Mouse (Mus musculus) monocyte, adult 5-6 weeks (primary cell): ENCODE results near the gene Mical2. TPM values are rescaled to one million over a fixed set of nuclear protein-coding genes. Genes with fewer than 3 reads are reported as not detected.

Experiments used
- ATAC-seq: fragments of 153-309, 156-312 bp; replicated peaks from 2 replicates; pipeline ENCODE4 v1.8.0; 2017; ENCODE audit warnings: mild to moderate bottlenecking; ENCODE audit not compliant: low TSS enrichment, insufficient number of reproducible peaks, severe bottlenecking, poor library complexity, low FRiP score
- total RNA-seq: library from RNA; stranded (forward); fragments of 200-1000, 200-491, 200-594 nt; gene quantifications from 3 replicates; pipeline ENCODE4 v1.2.3, GENCODE M21; 2017

Gene Mical2
- total RNA-seq, 1 experiment from 2014 or later, result 1.6 TPM

DNA sequence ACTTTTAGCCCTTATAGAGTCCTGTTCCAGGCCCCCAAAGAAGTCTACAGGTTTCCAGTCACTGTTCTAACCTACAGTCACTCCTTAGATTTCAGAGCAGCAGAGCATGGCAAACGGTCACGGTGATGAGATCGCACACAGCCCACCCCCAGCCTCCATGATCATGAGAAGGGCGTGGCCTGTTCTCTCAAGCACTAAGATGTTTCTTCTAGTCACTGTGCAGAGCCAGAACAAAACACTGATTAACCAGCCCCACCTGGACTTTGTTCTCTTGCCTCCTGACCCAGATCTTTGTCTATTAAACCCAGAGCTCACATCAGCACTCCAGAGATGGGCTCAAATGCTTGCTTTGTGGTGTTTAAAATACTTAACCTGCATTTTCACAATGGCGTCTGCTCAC is 148.4 kb downstream of the Mical2 start:
- no peak for ATAC-seq

DNA sequence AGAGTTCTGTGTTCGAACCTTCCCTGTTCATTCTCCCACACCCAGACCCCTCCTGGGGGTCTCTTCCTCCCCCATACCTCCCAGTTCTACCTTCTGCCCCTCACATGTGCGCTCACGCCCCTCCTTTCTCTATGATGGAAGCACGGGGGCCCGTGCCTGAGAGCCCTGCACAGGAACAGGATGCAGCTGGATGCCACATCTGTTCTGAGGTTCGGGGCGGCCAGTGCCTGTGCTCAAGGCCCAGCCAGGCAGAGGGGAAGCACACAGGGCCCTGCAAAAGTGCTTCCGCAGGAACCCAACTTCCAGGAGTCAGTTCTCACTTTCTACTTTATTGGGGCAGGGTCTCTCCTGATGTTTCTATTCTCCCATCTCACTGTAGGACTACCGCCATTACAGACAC is 149.4 kb downstream of the Mical2 start:
- no peak for ATAC-seq

DNA sequence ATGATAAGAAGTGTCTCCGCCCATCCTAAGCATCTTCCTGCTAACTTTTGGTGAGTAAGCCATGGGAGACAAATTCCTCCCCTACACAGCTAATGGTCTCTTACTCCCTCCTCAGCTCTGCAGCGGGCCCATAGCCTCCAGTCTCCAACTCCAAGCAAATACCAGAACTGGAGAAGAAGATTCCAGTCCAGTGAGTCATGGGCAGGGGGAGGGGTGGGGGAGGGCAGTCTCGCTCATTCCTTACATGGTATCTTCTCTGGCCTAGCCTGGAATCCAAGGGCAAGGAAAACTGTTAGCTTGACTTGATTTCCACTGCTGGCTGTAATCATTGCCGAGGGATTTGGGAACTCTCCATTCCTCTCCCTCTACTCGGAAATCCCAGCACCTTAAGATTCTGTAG is 150.2 kb downstream of the Mical2 start:
- no peak for ATAC-seq

DNA sequence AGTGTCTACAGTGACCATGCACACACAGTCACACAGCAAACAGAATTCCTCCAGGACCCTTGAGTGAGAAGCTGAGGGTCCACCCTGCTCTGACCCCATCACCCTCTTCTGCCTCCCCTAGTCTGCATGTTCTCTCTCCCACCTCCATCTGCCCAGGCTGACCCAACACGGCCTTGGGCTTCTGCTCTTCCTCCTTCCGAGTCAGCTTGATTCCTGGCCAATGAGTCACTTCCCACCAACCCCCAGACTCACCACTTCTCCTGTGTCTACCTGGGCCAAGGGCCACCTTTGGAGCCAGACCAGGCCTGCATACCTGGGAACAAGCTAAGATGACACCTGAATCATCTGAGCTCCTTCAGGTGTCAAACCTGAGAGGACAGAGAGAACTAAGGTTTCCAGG is 151.0 kb downstream of the Mical2 start:
- no peak for ATAC-seq

DNA sequence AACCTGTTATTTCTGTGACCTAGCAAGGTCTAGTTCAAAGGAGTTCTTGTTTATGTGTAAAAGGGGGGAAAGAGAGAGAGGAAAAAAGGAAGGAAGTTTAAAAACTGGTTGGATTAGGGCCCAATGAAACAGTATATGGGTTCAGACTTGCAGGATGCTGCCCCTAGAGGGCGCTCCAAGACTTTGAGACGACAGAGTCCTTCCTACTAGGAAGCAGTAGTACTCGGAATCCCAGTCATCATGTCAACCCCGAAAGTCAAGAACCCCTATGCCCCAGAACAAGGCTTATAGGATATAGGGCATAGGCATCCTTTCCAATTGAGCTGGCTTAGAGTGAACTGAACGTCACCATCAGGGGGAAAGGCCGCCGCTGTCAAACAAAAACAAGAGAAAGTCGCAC is 151.7 kb downstream of the Mical2 start:
- ATAC-seq, result no peak

DNA sequence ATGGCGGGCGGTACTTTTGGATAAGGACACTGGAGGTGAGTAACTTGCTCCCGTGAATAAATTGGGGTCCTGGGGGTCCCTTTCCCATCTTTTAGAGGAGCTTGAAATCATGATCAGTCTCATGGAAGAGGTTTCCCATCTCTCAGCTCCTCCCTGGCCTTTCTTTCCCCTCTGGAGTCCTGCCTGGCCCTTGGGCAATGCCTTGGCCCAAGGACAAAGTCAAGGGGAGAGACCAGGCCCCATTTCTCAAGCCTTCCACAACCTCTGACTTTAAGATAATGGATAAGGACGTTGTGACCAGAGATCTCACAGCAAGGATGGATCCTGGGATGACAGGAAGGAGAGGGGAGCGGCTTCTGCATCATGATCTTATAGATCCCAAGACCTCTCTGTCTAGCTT is 152.4 kb downstream of the Mical2 start:
- no peak for ATAC-seq

DNA sequence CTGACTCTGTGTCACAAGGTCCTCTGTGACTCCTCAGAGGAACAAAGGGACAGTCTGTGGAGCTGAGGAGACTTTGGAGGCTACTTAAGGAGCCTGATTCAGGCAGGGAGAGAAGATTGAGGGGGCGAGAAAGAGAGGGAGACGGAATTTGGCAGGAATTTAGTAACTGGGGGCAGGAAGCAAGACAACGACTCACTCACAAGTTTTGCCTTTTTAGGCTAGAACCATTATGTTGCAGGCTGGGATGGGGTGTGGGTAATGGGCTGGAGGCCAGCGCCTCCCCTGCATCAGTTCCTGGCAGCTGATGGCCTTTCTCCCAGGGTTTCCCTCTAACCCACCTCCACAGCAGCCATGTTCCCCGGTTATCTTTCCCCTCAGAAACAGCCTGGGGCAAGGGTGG is 152.8 kb downstream of the Mical2 start:
- no peak for ATAC-seq

DNA sequence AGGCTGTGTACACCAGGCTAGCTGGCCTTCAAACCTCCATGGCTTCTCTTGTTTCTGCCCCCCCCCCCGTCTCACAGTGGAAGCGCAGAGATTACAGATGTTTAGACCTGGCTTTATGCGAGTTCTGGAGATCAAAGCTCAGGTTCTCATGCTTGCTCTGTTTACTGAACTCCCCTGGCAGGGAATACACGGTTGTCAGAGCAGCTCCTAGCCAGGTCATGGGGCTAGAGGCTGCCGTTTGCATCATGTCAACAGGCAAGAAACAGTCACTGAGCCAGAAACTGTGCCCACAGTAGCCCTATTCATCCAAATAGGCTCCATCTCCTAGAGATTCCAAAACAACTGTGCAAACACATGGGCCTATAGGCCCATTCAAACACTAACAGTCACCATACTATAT is 160.9 kb downstream of the Mical2 start:
- ATAC-seq, result no peak

DNA sequence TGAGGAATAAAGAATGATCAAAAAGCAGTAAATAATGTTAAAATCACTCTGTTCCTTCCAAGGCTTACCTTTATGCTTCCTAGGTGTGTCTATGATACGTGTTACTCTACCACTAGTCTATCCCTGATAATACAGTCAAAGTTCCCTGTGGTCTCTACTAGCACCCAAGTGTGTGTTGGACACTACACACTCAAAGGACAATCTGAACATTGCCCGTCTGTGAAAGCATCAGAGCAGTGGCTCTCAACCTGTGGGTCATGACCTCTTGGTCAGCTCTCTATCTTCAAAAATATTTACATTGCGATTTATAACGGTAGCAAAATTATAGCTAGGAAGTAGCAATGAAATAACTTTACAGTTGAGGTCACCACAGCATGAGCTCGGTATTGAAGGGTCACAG is 162.2 kb downstream of the Mical2 start:
- no peak for ATAC-seq

DNA sequence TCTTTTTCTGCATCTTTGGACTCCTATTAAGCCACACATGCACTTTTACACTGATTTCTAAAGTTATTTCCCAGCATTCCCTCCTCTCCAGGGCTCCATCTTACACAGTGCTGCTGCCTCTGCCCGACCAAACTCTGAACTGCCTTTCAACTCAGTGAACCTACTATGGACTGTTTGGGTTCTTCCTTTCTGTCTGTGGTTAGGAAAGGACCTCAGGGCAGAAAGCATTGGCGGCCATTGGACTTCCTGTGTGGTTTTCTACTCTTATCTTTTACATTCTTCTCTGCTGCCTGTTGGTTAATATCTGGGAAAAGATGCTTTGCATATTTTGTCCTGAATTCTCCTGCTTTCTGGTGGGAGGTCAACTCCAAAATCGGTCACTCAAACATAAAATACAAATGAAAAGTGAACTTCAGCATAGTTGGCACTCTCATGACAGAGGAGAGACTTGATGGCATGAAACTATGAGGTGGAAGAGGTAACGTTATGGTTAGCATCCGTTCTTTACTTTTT is 162.8 kb downstream of the Mical2 start:
- no peak for ATAC-seq

DNA sequence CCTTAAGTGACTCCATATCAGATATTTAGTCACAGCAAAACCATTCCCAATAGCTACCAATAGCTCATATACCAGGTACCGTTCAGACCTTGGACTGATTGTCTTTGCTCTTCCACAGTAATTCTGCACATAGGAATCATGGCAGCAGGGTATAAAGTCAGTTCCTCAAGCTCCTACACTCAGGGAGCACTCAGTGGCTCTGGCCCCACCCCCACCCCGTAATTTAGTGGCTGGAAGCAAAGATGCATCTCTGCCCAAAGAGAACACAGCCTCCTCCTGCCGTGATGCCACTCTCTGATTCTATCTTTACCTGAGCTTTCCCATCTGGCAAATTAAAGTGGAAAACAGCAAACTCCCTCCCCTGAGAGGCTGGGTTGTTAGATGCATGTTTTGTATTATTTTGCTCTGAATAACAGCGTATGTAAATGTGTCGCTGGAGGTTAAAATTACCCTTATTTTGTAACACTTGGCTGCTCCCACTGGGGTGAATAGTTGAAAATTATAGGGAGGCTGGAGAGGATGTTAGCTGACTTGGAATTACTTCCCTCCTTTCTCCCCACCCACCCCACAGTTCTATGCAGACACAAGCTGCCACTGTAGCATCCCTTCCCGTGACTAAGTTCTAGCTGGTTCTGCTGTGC is 164.1 kb downstream of the Mical2 start:
- no peak for ATAC-seq

DNA sequence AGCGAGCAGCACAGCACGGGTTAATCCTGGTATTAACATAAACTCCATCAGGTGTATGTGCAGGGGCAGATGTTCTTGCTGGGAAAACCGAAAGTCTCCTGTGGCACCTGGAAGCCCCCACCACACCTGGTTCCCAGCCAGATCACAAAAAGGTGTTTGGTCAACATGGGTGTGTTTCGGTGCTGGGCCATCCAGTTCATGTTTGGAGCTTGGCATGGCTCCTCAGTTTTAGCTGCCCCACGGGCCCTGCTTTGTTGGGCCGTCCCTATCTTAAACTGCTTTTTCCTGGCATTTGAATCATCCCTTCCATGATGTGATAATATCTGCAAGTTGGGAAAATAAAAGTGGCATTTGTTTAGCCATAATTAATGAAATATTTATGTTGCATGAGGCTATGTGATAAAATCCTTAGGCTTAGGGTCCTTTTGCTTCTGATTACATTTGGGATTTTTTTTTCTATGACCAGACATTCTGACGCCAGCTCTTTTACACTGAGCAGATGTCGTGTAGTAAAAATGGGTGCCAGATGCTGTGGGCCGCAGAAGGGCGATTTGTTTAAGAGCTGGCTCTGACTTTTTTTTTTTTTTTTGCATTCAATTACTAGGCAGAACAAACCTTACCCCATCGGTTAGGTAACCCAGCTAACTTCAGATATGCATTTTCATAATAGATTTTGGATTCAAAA is 164.7 kb downstream of the Mical2 start:
- no peak for ATAC-seq

DNA sequence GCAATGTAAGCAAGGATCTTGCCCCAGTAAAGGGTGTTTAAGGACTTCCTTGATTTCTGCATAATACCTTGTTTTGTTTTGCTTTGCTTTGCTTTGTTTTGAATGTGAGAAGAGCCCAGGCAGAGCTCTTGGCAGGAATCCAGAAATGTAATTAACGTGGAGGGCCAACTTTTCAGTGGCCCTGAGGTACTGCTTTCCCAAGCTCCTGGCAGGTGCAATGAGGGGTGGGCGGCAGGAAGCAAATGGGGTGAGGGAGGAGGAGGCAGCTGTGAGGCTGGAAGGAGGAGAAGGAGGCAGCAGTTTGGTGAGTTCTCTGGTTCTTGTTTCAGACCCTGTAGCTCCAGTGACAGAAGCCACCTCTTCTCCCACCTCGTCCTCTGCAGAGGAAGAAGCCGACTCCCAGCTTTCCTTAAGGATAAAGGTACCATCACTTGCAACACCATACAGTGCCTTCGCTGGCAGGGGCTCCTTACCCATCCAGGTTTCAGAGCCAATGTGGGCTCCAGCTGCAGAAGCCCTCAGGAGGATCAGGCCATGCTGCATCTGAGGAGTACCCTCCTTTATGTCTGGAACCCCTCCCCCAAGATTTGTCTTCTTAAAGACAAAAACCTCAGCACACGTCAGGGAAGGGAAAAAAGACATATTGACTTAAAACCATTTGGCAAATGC is 165.4 kb downstream of the Mical2 start:
- ATAC-seq, result no peak

DNA sequence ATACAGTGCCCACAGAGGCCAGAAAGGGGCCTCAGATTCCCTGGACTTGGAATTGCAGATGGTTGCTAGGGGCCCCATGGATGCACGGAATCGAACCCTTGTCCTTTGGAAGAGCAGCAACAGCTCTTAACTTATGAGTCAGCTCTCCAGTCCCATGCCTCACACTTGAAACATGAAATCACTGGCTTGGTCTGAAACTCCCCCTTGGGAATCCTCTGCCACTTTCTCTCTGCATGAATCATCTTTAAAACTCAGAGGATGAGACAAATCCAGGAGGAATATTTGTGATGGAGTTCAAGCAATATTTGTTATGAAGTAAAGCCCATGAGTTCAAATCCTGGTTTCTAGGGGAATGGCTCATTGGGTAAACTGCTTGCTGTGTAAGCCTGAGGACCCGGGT is 172.1 kb downstream of the Mical2 start:
- no peak for ATAC-seq

DNA sequence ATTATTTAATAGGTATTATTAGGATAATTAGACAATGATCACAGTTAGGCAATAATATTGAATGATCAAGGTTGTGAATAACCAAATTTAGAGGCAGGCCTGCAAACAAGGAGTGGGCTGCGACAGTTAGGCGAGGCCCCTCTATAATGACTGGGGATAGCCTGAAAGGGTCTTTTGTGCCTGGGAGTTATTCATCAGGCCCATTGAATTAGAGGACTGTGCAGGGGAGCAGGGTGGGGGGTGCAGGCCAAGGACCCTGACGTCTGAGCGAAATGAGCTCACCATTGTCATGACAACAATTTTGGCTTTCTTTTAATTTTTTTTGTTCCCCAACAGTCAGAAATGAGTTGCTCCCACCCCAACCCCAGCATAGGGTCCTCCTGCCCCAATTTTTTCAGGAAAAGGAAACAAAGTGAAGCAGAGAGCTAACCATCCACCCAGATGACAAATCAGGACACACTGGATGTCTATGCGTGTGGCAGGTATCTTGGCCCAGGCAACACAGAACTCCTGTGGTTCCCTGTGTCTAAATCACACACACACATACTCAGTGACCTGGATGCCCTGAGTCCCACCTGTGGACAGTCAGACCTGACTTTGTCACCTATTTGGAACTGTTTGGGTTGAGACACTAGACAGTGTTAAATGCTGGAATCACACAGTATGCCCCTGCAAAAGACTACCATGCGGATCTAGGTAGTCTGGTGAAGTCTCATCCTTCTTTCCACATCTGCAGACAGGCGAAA is 173.9 kb downstream of the Mical2 start:
- ATAC-seq, result no peak

DNA sequence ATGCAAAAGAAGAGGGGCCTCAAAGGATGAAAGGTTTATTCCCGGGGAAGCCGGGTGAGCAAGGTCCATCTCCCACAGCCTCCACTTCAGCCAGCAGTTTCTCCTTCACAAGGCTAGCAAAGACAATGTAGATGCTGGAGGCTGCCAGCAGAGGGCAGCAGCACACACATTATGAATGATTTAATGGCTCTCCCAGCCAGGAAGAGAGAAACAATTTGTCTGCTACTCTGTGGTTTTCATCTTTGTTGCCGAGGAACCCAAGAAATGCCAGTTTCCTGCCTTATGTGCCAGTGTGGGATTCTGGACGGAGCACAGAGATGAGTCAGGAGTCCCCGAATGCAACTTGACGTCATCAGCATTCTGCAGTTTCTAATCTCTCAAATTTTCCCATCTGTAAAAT is 174.5 kb downstream of the Mical2 start:
- no peak for ATAC-seq

DNA sequence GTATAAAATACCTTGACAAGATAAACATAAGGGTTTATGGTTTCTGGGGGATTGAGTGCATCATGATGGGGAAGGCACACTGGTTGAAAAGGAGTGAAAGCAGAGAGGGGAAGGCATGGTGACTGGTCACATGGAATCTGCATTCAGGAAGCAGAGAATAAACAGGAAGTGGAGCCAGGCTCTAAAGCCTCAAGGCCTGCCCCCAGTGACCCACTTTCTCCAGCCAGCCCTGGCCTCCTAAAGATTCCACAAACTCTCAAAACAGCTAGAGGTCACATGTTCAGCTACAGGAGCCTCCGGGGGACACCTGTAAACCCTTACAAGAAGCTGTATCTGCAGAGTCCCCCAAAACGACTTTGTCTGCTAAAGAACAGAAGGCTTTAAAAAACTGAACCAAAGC is 179.4 kb downstream of the Mical2 start:
- ATAC-seq, result no peak

DNA sequence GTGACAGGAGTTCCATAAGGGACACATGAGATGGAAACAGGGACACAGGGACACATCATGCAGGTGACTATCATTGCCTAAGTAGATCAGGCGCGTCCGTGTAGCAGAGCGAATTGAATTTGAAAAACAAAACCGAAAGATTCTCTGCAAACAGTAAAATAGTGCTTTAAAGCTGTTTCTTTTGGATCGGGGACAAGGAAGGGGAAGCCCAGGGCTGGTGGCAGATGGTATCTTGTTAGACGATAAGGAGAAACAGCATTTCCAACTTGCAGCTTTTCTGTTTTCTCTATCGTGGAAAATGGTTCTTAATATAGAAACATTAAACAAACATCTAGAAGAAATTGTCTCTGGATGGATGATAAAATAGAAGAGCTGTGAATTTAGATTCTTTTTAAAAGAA is 179.9 kb downstream of the Mical2 start:
- no peak for ATAC-seq

DNA sequence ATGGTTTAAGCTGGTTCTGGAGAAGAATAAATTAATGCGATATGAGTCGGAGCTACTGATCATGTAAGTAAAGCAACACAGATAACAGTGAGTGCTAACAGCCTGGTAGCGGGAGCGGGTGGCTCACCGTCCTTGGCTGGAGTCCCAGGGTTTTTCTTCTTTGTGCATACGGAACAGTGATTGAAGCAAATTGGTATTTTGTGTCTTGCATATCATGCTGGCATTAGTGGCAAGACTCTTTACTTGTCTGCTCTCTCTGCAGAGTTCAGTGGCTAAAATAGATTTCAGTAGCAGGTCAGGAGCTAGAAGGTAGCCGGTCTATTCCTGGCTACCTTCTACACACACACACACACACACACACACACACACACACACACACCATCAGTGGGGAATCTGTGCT is 181.9 kb downstream of the Mical2 start:
- ATAC-seq, result no peak
